Mouse (Mus musculus) kidney, adult 2 months (tissue): Measurements from ENCODE around the gene Rnf186. TPM values are rescaled to one million over a fixed set of nuclear protein-coding genes. Genes with fewer than 3 reads are reported as not detected.

ENCODE experiments used
- DNase-seq: peaks from one replicate; pipeline ENCODE4 v3.0.0; 2021
- H3K27ac ChIP-seq: fragments of 200-500 bp; 2 replicates; pipeline ENCODE4 v1.5.1; 2012; ENCODE audit warnings: low read depth, low read length, control low read depth, inconsistent platforms; ENCODE audit not compliant: insufficient read depth
- H3K27me3 ChIP-seq: fragments of 200-500 bp; replicated peaks from 2 replicates; pipeline ENCODE4 v1.6.1; 2012; ENCODE audit warnings: mild to moderate bottlenecking, moderate library complexity, low read length, inconsistent platforms; ENCODE audit not compliant: control insufficient read depth, insufficient read depth
- H3K36me3 ChIP-seq: fragments of 200-500 bp; 2 replicates; pipeline ENCODE4 v1.6.1; 2012; ENCODE audit warnings: mild to moderate bottlenecking, moderate library complexity, low read length, inconsistent platforms; ENCODE audit not compliant: control insufficient read depth, insufficient read depth
- H3K4me1 ChIP-seq: fragments of 200-500 bp; 2 replicates; pipeline ENCODE4 v1.6.1; 2011; ENCODE audit warnings: low read length; ENCODE audit not compliant: control insufficient read depth, insufficient read depth
- H3K4me3 ChIP-seq: fragments of 200-500 bp; 2 replicates; pipeline ENCODE4 v1.5.1; 2011; ENCODE audit warnings: mild to moderate bottlenecking, low read depth, low read length, control low read depth; ENCODE audit not compliant: insufficient read depth
- CTCF ChIP-seq: fragments of 200-500 bp; conservative IDR thresholded peaks from 2 replicates; pipeline ENCODE4 v1.5.1; 2011; ENCODE audit warnings: low read depth, mild to moderate bottlenecking, control low read depth, low read length, moderate library complexity, mixed read lengths; ENCODE audit not compliant: insufficient read depth, insufficient read length
- POLR2A ChIP-seq: fragments of 200-500 bp; IDR thresholded peaks from one replicate; pipeline ENCODE4 v1.6.1; 2011; ENCODE audit warnings: low read depth, low read length, control low read depth
- WGBS: fragments of 180-500 bp; shearing (Covaris S2); methylation state at CpG from one replicate; pipeline ENCODE4 v1.1.7; 2018; 5-methylcytosine and 5-hydroxymethylcytosine counted together
- polyA plus RNA-seq: library from polyadenylated mRNA; depleted of rRNA; stranded (reverse); fragments of >200 nt; gene quantifications from 2 replicates; pipeline ENCODE4 v1.2.3, GENCODE M21; 2012

The Rnf186 gene
- polyA plus RNA-seq, 1 experiment = 126 TPM

- DNase-seq = peak; percentile 58
- TF ChIP-seq POLR2A = no peak
- TF ChIP-seq CTCF = no peak
- Histone ChIP-seq H3K4me3 (no peak overlapping the region), H3K27me3 (no peaks in the 10 kb centered on the region), H3K4me1 (peaks cover 4% of the 10 kb centered on the region; the same call in 1 of the 2 replicates), H3K27ac (peak overlapping the region; percentile 4; the same call in 1 of the 2 replicates), H3K36me3 (no peaks in the 10 kb centered on the region)
- WGBS = 61% methylated on average over 15 of the region's 15 CpGs
These were observed 7.8 kb upstream of the Rnf186 start for GRCm38 (mm10) chr4:138959120-138959519.

DNA sequence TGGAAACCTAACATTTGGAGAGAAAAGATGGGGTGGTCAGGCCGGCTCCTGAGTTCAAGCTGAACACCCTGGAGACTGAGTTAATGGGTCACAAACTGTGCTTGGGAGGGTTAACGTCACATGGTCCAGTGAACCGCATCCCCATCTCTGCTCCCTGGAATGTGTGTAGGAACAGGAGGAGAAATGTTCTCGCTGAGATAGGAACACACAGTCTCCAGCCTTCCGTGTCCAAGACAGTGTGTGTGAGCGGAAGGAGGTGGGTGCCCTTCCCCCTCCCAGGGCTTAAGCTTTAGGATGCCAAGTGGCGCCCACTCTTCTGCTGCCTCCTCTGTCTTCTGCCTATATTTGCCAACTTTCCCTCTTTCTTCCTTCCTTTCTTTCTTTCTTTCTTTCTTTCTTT, 7.0 kb upstream of the Rnf186 start:
- no peaks in the 10 kb centered on the region for H3K27me3 ChIP-seq
- peaks cover 4% of the 10 kb centered on the region; the same call in 1 of the 2 replicates for H3K4me1 ChIP-seq
- WGBS = 34% methylated on average over 7 of the region's 7 CpGs
- H3K36me3 ChIP-seq = no peaks in the 10 kb centered on the region
- peak; percentile 83 for DNase-seq
- H3K4me3 ChIP-seq = no peak overlapping the region
- TF ChIP-seq CTCF (no peak), POLR2A (no peak)
- no peak overlapping the region for H3K27ac ChIP-seq

DNA sequence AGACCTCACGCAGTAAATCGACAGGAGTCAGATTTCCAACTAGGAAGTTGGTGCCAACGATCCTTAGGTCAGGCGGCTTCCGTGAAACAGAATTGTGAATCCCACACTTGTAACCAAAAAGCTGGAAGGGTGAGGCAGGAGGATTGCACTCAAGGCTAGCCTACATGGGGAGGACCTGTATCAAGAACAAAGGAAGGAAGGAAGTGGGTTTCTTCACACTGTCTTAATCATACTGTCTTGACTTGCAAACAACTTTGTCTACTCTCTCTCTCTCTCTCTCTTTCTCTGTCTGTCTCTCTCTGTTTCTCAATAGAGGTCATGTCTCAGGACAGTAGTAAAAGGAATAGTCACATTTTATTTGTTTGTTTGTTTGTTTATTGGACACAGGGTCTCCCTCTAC, 4.2 kb upstream of the Rnf186 start:
- Histone ChIP-seq H3K4me3 (no peak overlapping the region), H3K27me3 (no peaks in the 10 kb centered on the region), H3K4me1 (peaks cover 14% of the 10 kb centered on the region; the same call in 1 of the 2 replicates), H3K27ac (no peak overlapping the region), H3K36me3 (no peaks in the 10 kb centered on the region)
- TF ChIP-seq CTCF (no peak), POLR2A (no peak)
- 67% methylated on average over 5 of the region's 5 CpGs for WGBS
- DNase-seq = no peak

GRCm38 (mm10) chr4:138965871-138966270, 1.0 kb upstream of the Rnf186 start:
- Histone ChIP-seq H3K36me3 (no peaks in the 10 kb centered on the region), H3K4me1 (peaks cover 21% of the 10 kb centered on the region; the same call in 1 of the 2 replicates), H3K27me3 (no peaks in the 10 kb centered on the region), H3K4me3 (no peak overlapping the region), H3K27ac (no peak overlapping the region)
- TF ChIP-seq POLR2A (no peak), CTCF (no peak)
- DNase-seq = peak; percentile 51
- 55% methylated on average over 5 of the region's 5 CpGs for WGBS

DNA sequence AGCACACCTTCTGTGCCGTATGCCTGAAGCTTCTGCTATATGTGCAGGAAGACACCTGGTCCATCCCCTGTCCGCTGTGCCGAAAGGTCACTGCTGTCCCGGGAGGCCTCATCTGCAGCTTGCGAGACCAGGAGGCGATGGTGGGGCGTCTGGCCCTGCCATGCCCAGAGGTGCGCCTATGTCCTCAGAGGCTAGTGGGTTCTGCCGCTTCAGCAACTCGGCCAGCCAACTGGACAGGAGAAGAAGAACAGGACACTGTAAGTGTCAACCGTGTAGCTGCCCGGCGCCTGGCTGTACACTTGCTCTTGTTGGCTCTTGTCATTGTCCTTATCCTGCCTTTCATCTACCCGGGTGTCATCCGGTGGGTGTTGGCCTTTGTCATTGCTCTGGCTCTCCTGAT, 573 bp downstream of the Rnf186 start:
- DNase-seq = peak; percentile 65
- no peak for TF ChIP-seq CTCF
- no peak for TF ChIP-seq POLR2A
- peaks cover 27% of the 10 kb centered on the region; the same call in 1 of the 2 replicates for H3K4me1 ChIP-seq
- 63% methylated on average over 15 of the region's 15 CpGs for WGBS
- no peaks in the 10 kb centered on the region for H3K27me3 ChIP-seq
- H3K4me3 ChIP-seq = peak overlapping the region; percentile 68
- peak overlapping the region; percentile 78 for H3K27ac ChIP-seq
- no peaks in the 10 kb centered on the region for H3K36me3 ChIP-seq

DNA sequence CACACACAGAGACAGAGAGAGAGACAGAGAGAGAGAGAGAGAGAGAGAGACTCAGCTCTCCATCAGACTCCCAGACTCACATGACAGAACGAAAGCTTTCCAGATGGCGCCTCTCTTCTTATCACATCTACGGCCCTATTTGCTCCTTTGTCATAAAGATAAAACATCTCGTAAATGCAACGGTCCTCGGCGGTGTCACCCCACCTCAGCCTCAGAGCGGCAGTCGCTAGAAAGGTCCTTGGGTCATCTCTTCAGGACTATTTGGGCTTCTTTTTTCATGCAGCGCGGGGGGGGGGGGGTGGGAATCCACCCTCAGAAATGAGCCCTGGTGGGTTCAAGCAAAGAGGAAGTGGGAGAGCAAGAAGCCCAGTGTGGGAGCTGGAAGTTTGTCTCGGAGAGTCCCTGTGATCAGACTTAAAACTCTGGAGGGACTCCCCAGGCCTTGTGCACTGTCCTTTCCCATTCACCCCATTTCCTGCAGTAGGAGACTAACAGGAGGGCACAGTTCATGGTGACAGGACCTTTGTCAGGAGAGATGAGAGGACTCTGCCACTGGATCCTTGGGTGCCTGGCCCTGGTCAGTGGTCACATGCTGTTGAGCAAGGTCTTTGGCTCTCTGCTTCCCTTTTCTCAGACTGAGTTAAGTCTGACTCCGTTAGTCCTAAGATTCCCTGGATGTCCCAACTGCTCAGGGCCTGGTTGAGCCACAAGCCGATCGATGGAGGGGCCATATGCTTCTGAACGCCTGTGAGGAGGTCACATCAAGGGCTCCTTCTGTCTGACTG, 2.1 kb downstream of the Rnf186 start:
- no peak for TF ChIP-seq CTCF
- no peak for TF ChIP-seq POLR2A
- 67% methylated on average over 16 of the region's 16 CpGs for WGBS
- no peaks in the 10 kb centered on the region for H3K36me3 ChIP-seq
- no peaks in the 10 kb centered on the region for H3K27me3 ChIP-seq
- H3K4me1 ChIP-seq = peaks cover 30% of the 10 kb centered on the region; the same call in 1 of the 2 replicates
- peak; percentile 76 for DNase-seq
- peak overlapping the region; percentile 78 for H3K27ac ChIP-seq
- H3K4me3 ChIP-seq = peak overlapping the region; percentile 41

DNA sequence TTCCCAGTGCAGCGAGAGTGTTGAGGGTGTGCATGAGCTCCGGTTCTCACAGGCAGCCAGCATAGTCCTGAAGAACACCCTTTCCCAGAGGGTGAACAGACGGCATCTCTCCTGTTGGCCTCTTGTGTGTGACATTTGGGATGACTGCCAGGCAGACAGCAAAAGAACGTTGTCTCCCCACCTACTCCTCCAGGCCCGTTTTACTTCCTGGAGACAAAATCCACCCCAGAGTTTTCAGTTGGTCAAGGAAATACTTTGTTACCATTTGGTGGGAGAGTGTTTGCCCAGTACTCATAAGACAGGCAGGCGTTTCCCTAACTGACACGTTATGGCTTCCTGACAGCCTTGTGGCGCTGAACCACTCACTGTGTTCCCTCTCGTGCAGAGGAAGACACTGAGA, 2.8 kb downstream of the Rnf186 start:
- Histone ChIP-seq H3K36me3 (no peaks in the 10 kb centered on the region), H3K4me3 (peak overlapping the region; percentile 41), H3K27ac (peak overlapping the region; percentile 47), H3K4me1 (peaks cover 32% of the 10 kb centered on the region; the same call in 1 of the 2 replicates), H3K27me3 (no peaks in the 10 kb centered on the region)
- DNase-seq = peak; percentile 38
- TF ChIP-seq CTCF = no peak
- TF ChIP-seq POLR2A = no peak
- 36% methylated on average over 9 of the region's 9 CpGs for WGBS
